Mouse (Mus musculus): ENCODE measurements around the gene Recql5. TPM values are rescaled to one million over a fixed set of nuclear protein-coding genes. Genes with fewer than 3 reads are reported as not detected.
A peak's percentile ranks its signal among the peaks of the same experiment; 100 is the strongest.

Gene Recql5
- polyA plus RNA-seq, 1 experiment from 2014 or later, result 20.2 TPM

DNA sequence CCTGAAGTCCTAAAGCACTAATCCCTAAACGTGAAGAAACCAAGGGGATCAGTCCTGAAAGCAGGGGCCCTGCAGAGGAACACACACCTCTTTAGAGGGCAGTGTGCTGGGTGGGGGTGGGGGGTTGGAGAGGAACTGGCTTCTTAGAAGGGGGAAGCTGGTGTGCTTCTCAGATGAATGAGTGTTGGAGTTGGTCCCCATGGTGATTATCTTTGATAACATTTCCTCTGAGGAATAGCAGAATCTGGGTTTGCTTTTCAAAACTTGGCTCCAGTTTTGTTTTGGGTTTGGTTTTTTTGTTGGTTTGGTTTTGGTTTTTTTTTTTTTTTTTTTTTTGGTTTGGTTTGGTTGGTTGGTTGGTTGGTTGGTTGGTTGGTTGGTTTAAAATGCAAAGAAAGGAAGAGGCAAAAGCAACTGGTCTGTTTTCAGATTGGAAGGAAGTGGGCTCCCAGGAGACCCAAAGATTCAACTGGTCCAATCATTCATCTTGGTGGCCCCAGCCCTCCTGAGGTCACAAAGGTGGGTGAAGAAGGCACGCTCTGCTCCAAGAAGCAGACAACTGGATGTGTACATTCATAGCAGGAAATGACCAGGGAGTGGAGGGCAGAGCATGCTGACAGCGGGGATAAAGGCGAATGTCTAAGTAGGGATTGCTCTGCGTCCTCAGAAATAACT is 35.6 kb upstream of the Recql5 start:
- peaks cover 30% of the 10 kb centered on the region for H3K36me3 ChIP-seq (ENCODE audit: control insufficient read depth, insufficient read depth, low read length)
- H3K27me3 ChIP-seq (ENCODE audit: control insufficient read depth, insufficient read depth, low read length), result peaks cover 2% of the 10 kb centered on the region; the same call in 1 of the 2 replicates
- ATAC-seq (ENCODE audit: insufficient number of reproducible peaks, insufficient read depth, low FRiP score, low read depth), result no peak
- no peak overlapping the region for H3K27ac ChIP-seq (ENCODE audit: low read length)
- H3K9me3 ChIP-seq (ENCODE audit: control insufficient read depth, low read depth, low read length), result no peaks in the 10 kb centered on the region
- H3K9ac ChIP-seq (replicated peaks; ENCODE audit: low read depth, low read length), result no peak overlapping the region
- H3K4me1 ChIP-seq (ENCODE audit: control insufficient read depth, insufficient read depth, low read length), result peaks cover 5% of the 10 kb centered on the region; the same call in 1 of the 2 replicates
- 65% methylated on average over 5 of the region's 5 CpGs for WGBS
- H3K4me3 ChIP-seq (ENCODE audit: low read depth, low read length), result no peak overlapping the region
- H3K4me2 ChIP-seq (replicated peaks; ENCODE audit: low read depth, low read length), result no peak overlapping the region

DNA sequence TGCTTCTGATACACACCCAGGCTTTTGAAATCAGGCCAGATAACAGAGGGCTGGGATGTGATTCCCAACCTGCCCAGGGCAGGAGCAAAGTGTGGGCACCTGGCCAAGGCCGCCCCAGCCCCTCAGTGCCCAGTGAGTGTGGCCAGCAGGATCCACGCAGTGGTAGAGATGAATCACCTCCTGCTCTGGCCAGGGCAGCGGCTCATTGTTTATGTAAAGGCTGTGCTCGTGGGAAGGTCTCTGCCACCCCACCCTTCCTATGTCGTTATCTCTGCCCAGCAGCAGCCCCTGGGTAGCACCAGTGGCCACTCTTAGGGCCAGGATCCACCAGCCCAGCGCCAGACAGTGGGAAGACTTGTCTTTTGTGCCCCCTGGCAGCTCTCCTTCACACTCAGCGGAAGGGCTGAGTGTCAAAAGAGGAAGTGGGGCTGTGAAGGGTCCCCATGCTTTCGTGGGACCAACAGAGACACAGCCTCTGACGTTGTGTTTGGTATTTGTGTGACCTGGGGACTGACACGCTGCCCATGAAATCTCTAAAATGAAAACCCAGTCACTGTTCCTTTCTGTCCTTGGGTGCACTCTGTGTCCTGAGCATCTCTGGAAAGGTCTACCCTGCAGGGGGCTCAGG is 31.8 kb upstream of the Recql5 start:
- WGBS, result 73% methylated on average over 10 of the region's 10 CpGs
- Histone ChIP-seq H3K27me3 (ENCODE audit: control insufficient read depth, insufficient read depth, low read length) (no peaks in the 10 kb centered on the region), H3K27ac (ENCODE audit: low read length) (no peak overlapping the region), H3K36me3 (ENCODE audit: control insufficient read depth, insufficient read depth, low read length) (peaks cover 65% of the 10 kb centered on the region), H3K9ac (replicated peaks; ENCODE audit: low read depth, low read length) (no peak overlapping the region), H3K4me1 (ENCODE audit: control insufficient read depth, insufficient read depth, low read length) (no peaks in the 10 kb centered on the region), H3K4me2 (replicated peaks; ENCODE audit: low read depth, low read length) (no peak overlapping the region), H3K9me3 (ENCODE audit: control insufficient read depth, low read depth, low read length) (no peaks in the 10 kb centered on the region), H3K4me3 (ENCODE audit: low read depth, low read length) (no peak overlapping the region)
- ATAC-seq (ENCODE audit: insufficient number of reproducible peaks, insufficient read depth, low FRiP score, low read depth), result no peak

DNA sequence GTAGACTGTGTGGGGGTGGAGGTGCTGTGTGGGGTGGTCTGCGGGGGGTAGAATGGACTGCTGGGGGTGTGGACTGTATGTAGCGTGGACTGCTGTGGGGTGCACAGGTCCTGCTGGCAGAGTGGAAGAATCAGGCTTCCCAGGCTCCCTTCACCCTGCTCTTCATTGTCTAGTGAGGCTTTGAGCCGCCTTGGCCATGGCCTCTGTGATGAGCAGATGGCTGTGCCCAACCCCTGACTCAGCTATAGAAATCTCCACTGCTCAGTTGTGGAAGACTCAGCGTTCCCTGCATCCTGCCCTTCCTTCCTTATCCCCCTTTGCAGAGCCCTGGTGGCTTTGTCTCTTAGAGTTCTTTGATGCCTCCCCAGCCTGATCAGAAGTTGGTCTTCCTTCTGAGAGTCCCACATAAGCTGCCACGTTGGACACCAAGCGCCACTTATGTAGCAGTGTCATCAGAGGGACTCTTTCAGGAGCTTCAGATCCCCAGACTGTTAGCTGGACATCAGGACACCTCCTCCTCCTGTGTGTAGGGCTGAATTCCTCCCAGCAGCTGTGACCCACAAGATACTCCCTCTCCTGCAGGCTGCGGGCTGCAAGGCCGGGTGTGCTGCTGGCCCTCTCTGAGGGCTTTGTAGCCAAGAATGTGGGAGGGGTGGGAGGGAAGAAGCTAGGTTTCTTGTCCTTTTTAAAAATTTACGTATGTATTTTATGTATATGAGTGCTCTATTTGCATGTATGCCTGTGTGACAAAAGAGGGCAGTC is 29.6 kb upstream of the Recql5 start:
- Histone ChIP-seq H3K27ac (ENCODE audit: low read length) (no peak overlapping the region), H3K27me3 (ENCODE audit: control insufficient read depth, insufficient read depth, low read length) (no peaks in the 10 kb centered on the region), H3K4me1 (ENCODE audit: control insufficient read depth, insufficient read depth, low read length) (no peaks in the 10 kb centered on the region), H3K4me2 (replicated peaks; ENCODE audit: low read depth, low read length) (no peak overlapping the region), H3K4me3 (ENCODE audit: low read depth, low read length) (no peak overlapping the region), H3K9ac (replicated peaks; ENCODE audit: low read depth, low read length) (no peak overlapping the region), H3K36me3 (ENCODE audit: control insufficient read depth, insufficient read depth, low read length) (peaks cover 76% of the 10 kb centered on the region), H3K9me3 (ENCODE audit: control insufficient read depth, low read depth, low read length) (no peaks in the 10 kb centered on the region)
- no peak for ATAC-seq (ENCODE audit: insufficient number of reproducible peaks, insufficient read depth, low FRiP score, low read depth)
- 92% methylated on average over 9 of the region's 9 CpGs for WGBS

DNA sequence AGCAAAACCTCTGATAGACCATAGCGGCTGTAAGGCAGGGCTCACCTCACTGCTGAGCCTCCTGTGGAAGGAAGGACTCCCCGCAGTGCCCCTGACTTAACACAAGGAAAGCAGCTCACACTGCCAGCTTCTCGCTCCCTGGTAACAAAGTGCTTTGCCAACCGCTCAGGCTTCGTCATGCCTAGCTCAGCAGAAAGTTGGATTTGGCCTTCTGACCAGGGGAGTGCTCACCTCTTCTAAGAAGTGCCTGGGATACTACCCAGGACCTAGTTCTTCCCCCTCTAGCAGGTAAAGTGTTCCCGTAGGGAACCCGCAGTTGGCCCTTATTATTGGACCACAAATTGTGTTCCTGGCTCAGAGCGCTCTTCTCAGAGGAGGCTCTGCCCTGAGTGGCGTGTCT is 25.7 kb upstream of the Recql5 start:
- H3K27ac ChIP-seq (ENCODE audit: low read length), result no peak overlapping the region
- no peaks in the 10 kb centered on the region for H3K27me3 ChIP-seq (ENCODE audit: control insufficient read depth, insufficient read depth, low read length)
- no peak for ATAC-seq (ENCODE audit: insufficient number of reproducible peaks, insufficient read depth, low FRiP score, low read depth)
- H3K4me3 ChIP-seq (ENCODE audit: low read depth, low read length), result no peak overlapping the region
- WGBS, result 98% methylated on average over 9 of the region's 9 CpGs
- peaks cover 69% of the 10 kb centered on the region for H3K36me3 ChIP-seq (ENCODE audit: control insufficient read depth, insufficient read depth, low read length)
- peaks cover 5% of the 10 kb centered on the region; the same call in 1 of the 2 replicates for H3K4me1 ChIP-seq (ENCODE audit: control insufficient read depth, insufficient read depth, low read length)
- H3K9me3 ChIP-seq (ENCODE audit: control insufficient read depth, low read depth, low read length), result no peaks in the 10 kb centered on the region
- H3K9ac ChIP-seq (replicated peaks; ENCODE audit: low read depth, low read length), result no peak overlapping the region
- no peak overlapping the region for H3K4me2 ChIP-seq (replicated peaks; ENCODE audit: low read depth, low read length)

DNA sequence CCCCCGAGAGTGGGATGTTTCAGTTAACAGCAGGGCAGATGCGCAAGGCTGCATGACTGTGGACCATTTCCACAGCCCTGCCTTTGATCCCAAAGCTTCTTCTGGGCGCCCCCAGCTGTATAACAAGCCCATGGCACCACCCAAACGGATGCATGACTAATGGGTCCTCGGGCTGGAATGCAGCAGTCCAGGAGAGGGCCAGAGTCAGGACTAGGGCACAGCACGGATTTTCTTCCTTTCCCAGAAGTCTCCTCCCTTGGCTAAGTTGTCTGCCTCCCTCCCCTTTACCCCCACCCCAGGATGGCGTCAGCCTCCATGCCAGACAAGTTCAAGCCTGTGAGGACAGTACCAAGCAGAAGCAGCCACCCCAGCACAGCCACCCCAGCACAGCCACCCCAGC is 24.7 kb upstream of the Recql5 start:
- Histone ChIP-seq H3K27ac (ENCODE audit: low read length) (peak overlapping the region; percentile 67; the same call in 1 of the 2 replicates), H3K9ac (replicated peaks; ENCODE audit: low read depth, low read length) (no peak overlapping the region), H3K36me3 (ENCODE audit: control insufficient read depth, insufficient read depth, low read length) (peaks cover 65% of the 10 kb centered on the region)

DNA sequence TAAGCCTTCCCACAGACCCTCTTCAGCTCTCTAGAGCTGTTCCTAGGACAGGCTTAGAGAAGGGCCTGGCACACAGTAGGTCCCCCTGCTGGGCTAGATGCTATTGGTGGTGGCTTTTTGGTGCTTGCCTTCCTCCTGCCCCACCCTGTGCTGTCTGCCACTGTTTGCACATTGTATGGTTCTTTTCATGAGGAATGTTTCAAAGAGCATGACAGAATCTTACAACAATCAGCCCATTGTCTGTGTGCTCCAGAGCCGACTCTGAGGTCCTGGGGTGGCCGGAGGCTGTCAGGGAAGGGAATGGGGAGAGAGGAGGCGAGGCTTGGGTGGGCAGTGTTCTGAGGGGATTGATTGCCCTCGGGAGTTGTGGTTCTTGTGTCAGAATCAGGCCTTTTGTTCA is 23.2 kb upstream of the Recql5 start:
- peak; percentile 51 for ATAC-seq (ENCODE audit: insufficient number of reproducible peaks, insufficient read depth, low FRiP score, low read depth)
- Histone ChIP-seq H3K9ac (replicated peaks; ENCODE audit: low read depth, low read length) (no peak overlapping the region), H3K9me3 (ENCODE audit: control insufficient read depth, low read depth, low read length) (no peaks in the 10 kb centered on the region)

More for the DNA sequence above, 24.7 kb upstream of the Recql5 start:
- Histone ChIP-seq H3K4me3 (ENCODE audit: low read depth, low read length) (no peak overlapping the region), H3K4me1 (ENCODE audit: control insufficient read depth, insufficient read depth, low read length) (peaks cover 5% of the 10 kb centered on the region; the same call in 1 of the 2 replicates), H3K27me3 (ENCODE audit: control insufficient read depth, insufficient read depth, low read length) (no peaks in the 10 kb centered on the region), H3K4me2 (replicated peaks; ENCODE audit: low read depth, low read length) (no peak overlapping the region), H3K9me3 (ENCODE audit: control insufficient read depth, low read depth, low read length) (no peaks in the 10 kb centered on the region)
- ATAC-seq (ENCODE audit: insufficient number of reproducible peaks, insufficient read depth, low FRiP score, low read depth), result no peak
- 73% methylated on average over 7 of the region's 7 CpGs for WGBS

DNA sequence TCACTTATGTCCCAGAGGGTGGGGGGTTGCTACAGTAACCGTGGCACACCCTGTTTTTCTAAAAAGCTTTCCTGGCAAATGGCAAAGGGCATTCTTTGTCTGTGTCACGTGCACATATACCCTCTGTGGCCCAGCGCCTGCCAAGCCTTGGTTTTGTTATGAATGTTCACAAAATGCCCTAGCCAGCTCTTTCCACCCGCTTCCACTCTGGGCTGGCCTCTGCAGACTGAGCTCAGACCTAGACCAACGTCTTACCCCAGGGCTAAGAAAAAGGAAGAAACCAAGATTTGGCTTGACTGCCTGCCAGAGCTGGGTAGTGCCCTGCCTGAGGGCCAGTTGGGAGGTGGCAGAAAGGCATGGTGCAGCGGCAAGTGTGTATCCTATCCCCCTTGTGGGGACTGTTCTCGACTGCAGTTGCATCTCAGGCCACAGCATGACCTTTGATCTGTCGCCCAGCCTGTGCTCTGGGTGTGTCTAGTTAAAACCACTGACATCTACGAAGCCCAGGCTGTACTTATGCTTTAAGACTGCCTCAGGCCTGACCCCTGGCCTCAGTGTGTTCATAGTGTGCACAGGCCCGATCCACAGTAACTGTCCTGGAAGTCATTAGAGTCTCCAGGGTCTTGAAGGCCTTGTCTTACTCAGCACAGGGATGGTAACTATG is 22.1 kb upstream of the Recql5 start:
- 65% methylated on average over 10 of the region's 10 CpGs for WGBS
- Histone ChIP-seq H3K4me2 (replicated peaks; ENCODE audit: low read depth, low read length) (0 out of 2 replicates have a peak overlapping the region, but pooled peaks have one; percentile 5), H3K4me3 (ENCODE audit: low read depth, low read length) (no peak overlapping the region), H3K4me1 (ENCODE audit: control insufficient read depth, insufficient read depth, low read length) (peaks cover 5% of the 10 kb centered on the region; the same call in 1 of the 2 replicates), H3K36me3 (ENCODE audit: control insufficient read depth, insufficient read depth, low read length) (peaks cover 64% of the 10 kb centered on the region), H3K9ac (replicated peaks; ENCODE audit: low read depth, low read length) (no peak overlapping the region), H3K9me3 (ENCODE audit: control insufficient read depth, low read depth, low read length) (no peaks in the 10 kb centered on the region), H3K27ac (ENCODE audit: low read length) (peak overlapping the region; percentile 55), H3K27me3 (ENCODE audit: control insufficient read depth, insufficient read depth, low read length) (no peaks in the 10 kb centered on the region)
- peak; percentile 65; the same call in 1 of the 2 replicates for ATAC-seq (ENCODE audit: insufficient number of reproducible peaks, insufficient read depth, low FRiP score, low read depth)

More for the DNA sequence above, 23.2 kb upstream of the Recql5 start:
- H3K27ac ChIP-seq (ENCODE audit: low read length), result peak overlapping the region; percentile 67
- 51% methylated on average over 4 of the region's 4 CpGs for WGBS
- no peaks in the 10 kb centered on the region for H3K27me3 ChIP-seq (ENCODE audit: control insufficient read depth, insufficient read depth, low read length)
- H3K4me2 ChIP-seq (replicated peaks; ENCODE audit: low read depth, low read length), result no peak overlapping the region
- no peak overlapping the region for H3K4me3 ChIP-seq (ENCODE audit: low read depth, low read length)
- H3K4me1 ChIP-seq (ENCODE audit: control insufficient read depth, insufficient read depth, low read length), result peaks cover 5% of the 10 kb centered on the region; the same call in 1 of the 2 replicates
- H3K36me3 ChIP-seq (ENCODE audit: control insufficient read depth, insufficient read depth, low read length), result peaks cover 66% of the 10 kb centered on the region

DNA sequence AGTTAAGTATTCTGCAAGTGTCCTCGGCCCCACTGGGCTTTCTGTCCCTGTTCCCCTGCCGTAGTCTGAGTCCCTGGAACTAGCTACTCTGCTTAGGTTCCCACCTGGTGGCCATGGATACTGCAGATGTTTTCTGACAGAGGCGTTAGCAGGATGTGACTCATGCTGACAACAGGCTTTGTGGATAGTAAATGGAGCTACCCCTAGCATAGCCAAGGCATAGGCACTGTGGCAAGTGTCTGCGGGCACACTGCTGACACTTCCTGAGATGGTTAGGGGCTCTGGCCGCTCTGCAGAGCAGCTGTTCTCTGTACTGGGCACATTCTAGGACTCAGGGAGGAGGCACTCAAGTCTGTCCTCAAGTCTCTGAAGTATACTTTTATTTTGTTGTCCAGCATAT is 21.4 kb upstream of the Recql5 start:
- Histone ChIP-seq H3K4me3 (ENCODE audit: low read depth, low read length) (no peak overlapping the region), H3K9ac (replicated peaks; ENCODE audit: low read depth, low read length) (no peak overlapping the region), H3K36me3 (ENCODE audit: control insufficient read depth, insufficient read depth, low read length) (peaks cover 58% of the 10 kb centered on the region), H3K4me1 (ENCODE audit: control insufficient read depth, insufficient read depth, low read length) (peaks cover 5% of the 10 kb centered on the region; the same call in 1 of the 2 replicates), H3K4me2 (replicated peaks; ENCODE audit: low read depth, low read length) (no peak overlapping the region), H3K9me3 (ENCODE audit: control insufficient read depth, low read depth, low read length) (no peaks in the 10 kb centered on the region), H3K27ac (ENCODE audit: low read length) (no peak overlapping the region), H3K27me3 (ENCODE audit: control insufficient read depth, insufficient read depth, low read length) (no peaks in the 10 kb centered on the region)
- ATAC-seq (ENCODE audit: insufficient number of reproducible peaks, insufficient read depth, low FRiP score, low read depth), result no peak
- WGBS, result 85% methylated on average over 5 of the region's 5 CpGs

All from stomach, embryonic 14.5 days (tissue).